Mouse (Mus musculus): ENCODE results near the gene Gm14214. TPM values are rescaled to one million over a fixed set of nuclear protein-coding genes. Genes with fewer than 3 reads are reported as not detected.

The Gm14214 gene
- not detected in 2 replicates for total RNA-seq (2017)

DNA sequence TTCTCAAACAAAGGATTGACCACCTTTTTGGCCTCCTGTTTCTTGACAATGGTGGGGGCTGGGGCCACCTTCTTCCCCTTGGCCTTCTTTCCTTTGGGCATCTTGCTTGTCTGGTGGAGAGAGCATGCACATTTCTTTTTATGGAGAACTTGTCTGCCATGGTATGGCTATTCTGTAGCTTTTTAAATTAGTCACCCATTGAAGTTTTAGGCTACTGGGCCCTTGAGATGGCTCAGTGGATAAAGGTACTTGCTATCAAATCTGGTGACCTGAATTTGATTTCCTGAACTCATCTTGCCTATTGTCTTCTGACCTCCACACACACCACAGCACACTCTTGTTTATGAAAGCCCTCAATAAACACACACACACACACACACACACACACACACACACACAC is at the start of gene Gm14214:
Gene Gm14214 (minus strand): TSS at position 101 of the 400 bp plus-strand sequence.
- no peak for ATAC-seq (replicated peaks; ENCODE audit: low read depth, poor library complexity, severe bottlenecking)

DNA sequence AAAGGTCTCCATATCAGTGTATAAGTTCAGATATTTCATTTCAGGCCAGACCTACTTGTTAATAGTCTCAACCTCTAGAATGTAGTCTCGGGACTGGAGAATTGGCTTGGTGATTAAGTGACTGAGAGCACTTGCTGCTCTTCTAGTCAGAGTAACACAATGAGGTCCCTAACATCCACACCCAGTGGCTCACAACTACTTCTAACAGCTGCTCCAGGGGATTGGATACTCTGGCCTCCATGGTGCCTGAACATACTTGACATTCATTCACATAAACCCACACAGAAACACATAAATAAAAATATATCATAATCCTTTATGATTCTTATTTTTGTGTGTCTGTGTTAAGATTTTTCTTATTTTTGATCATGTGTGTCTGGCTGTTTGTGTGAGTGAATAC is 48.8 kb upstream of the Gm14214 start:
- ATAC-seq (replicated peaks; ENCODE audit: low read depth, poor library complexity, severe bottlenecking), result no peak

DNA sequence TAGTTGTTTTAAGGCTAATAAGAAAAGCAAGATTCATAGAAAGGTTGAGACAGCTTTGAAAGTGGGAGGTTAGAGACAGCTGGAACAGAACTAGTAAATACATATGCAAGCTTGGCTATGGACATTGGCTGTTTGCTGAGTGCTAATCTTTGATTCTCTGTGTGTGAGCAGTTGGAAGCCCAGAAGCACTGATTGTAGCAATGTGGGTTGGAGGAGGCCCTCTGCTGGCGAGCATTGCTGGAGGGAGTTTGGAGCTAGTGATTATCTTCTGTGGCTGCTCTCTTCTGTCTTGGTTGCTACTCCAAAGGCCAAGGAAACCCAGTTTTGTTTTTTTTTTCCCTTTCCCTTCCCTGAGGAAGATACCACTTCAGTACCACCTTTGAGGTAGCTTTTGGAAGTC is 48.0 kb upstream of the Gm14214 start:
- 0 out of 2 replicates have a peak, but pooled peaks have one; percentile 52 for ATAC-seq (replicated peaks; ENCODE audit: low read depth, poor library complexity, severe bottlenecking)

DNA sequence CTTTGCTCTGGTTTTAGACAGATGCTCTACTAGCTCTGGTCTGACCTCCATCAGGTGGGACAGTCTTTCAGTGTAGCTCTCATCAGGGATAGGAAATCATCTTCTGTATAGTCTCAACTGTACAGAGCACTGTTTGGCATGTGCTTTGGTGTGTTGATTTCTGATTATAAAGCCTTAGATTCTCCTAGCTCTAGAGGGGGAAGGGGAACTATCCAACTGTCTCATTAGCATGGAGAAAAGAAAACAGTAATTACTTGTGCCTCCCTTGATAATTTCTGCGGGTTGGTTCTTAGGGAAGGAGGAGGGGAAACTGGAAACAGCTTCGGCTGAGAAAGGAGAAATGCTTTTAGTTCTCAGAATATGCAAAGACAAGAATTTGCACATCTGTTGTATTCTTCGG is 47.3 kb upstream of the Gm14214 start:
- ATAC-seq (replicated peaks; ENCODE audit: low read depth, poor library complexity, severe bottlenecking), result no peak

DNA sequence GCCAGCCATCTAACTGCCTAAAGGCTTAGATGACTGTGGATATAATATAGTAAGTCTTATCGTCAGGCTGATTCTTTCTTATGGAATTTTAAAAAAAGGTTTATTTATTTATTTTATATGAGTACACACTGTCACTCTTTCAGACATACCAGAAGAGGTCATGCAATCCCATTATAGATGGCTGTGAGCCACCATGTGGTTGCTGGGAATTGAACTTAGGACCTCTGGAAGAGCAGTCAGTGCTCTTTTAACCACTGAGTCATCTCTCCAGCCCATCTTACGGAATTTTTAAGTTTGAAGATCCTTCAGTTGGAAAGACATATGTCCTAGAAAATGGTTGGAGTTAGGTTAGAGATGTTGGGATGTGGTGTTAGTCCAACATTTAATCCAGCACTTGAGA is 43.6 kb upstream of the Gm14214 start:
- no peak for ATAC-seq (replicated peaks; ENCODE audit: low read depth, poor library complexity, severe bottlenecking)

DNA sequence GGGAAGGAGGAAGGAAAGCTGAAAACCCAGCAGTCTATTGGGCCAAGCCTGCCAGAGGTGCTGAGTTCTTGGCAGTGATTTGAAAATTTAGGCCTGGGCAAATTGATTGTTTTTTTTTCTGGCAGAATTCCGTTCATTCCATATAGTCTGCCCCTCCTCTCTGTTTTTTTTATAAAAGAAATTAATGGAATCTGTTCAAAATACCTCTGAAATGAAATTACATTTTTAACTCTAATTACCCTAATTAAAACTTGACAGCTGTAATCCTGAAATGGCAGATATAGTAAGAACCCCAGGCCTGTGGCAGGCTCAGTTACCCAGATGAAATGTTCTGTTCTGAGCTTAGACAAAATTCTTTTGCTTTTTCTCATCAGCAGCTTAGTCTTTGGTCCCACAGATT is 41.0 kb upstream of the Gm14214 start:
- ATAC-seq (replicated peaks; ENCODE audit: low read depth, poor library complexity, severe bottlenecking), result no peak

DNA sequence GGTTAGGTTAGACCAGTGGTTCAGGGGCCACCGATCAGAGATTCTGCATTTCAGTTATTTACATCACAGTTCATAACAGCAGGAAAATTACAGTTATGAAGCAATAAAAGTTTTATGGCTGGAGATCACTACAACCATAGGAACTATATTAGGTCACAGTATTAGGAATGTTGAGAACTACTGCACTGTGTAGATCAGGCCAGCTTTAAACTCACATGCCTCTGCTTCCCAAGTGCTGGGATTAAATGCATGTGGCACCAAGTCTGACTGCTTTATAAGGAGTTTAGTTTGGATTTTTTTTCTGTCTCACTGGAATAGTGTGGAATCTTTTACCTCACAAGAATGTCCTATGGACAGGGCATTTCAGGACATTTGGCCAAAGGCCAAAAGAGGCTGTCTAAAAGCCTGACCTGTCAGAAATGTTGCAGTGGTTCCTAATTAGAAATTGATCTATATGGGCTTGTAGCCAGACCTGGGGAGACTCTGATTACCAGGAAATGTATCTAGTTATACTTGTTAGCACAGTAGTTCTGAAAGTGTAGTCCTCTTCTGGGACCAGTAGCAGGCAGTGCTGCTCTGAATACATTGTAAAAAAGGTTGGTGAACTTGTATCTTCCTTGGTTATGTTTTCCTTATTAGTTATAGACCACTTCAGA is 39.4 kb upstream of the Gm14214 start:
- no peak for ATAC-seq (replicated peaks; ENCODE audit: low read depth, poor library complexity, severe bottlenecking)

DNA sequence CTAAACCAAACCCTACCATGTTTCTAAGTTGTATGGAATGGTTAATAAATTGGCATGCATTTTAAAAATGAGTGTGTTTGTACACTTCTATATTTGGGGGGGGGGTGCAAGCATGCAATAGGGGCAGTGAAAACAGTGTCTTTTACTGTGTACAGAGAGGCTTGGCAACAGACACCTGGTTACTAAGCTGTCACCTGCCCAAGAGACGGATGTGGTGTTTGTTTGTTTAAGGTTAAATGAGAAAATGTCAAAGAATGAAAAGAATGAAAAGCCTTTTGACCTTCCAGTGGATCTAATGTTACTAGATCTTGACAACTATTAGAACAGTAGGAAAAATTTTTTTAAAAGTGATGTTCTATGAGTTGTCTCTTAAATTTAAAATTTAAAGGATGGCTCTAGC is 37.9 kb upstream of the Gm14214 start:
- no peak for ATAC-seq (replicated peaks; ENCODE audit: low read depth, poor library complexity, severe bottlenecking)

DNA sequence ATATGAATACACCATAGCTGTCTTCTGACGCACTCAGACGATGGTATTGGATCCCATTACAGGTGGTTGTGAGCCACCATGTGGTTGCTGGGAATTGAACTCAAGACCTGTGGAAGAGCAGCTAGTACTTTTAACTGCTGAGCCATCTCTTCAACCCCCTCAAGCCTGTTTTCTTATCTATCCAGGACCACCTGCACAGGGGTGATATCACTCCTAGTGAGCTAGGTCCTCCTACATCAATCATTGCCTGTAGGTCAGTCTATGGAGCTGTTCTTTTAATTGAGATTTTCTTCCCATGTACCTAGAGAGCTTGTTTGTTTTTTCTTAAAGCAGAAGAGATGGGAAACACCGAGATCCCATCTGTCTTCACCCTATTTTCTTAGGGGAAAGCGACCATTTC is 34.0 kb upstream of the Gm14214 start:
- no peak for ATAC-seq (replicated peaks; ENCODE audit: low read depth, poor library complexity, severe bottlenecking)

DNA sequence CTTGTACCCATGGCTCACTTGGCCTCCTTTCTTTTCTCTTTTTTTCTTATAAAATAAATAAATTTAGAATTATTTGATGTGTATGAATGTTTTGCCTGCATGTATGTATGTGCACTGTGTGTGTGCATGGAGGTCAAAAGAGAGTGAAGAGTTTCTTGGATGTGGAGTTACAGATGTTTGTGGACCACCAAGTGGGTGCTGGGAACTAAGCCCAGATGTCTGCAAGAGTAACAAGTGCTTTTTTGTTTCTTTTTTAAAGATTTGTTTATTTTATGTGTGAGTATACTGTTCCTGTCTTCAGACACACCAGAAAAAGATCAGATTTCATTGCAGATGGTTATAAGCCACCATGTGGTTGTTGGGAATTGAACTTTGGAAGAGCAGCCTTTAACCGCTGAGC is 33.5 kb upstream of the Gm14214 start:
- no peak for ATAC-seq (replicated peaks; ENCODE audit: low read depth, poor library complexity, severe bottlenecking)

DNA sequence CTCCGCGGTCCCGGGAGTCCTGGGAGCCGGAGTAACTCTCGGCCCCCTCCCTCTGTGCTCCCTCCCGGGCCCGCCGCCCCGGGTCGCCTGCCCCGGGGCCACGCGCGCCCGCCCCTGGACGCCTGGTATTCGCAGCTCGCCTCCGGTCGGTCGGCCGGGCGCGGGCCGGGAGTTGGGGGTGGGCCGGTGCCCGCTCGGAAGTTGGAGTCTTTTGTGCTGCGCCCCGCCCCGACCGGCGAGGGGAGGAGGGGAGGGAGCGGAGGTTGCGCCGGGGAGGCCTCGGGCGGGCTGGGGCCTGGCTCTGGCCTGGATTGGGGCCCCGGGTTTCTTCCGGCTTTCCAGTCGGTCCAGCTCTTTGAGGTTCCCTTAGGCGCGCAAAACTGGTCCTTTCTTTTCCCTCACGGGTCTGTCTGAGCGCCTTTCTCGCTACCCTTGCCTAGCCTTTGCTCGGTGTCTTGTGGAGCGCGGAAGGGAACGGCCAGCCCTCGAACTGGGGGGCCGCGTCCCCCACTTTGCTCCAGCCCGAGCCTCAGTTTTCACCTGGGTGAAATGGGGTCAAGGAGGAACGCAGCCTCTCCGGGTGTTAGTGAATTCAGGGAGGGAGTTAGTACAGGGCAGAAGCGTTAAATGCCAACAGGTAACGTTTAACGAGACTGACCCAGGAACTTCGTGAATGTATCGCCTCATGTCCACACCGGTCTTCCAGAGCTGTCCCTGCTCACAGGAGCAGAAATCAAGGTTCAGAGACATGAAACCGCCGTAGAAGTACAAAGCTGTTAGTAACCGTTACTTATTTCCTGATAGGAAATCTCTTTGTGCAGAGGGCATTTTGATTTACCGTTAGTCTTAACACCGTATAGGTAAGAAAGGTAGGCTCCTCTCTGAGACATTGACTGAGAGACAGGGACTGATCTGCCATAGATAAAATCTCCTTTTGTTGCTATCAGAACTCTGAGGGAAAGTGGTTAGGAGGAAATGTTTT is 22.1 kb upstream of the Gm14214 start:
- peak; percentile 24; the same call in 1 of the 2 replicates for ATAC-seq (replicated peaks; ENCODE audit: low read depth, poor library complexity, severe bottlenecking)

DNA sequence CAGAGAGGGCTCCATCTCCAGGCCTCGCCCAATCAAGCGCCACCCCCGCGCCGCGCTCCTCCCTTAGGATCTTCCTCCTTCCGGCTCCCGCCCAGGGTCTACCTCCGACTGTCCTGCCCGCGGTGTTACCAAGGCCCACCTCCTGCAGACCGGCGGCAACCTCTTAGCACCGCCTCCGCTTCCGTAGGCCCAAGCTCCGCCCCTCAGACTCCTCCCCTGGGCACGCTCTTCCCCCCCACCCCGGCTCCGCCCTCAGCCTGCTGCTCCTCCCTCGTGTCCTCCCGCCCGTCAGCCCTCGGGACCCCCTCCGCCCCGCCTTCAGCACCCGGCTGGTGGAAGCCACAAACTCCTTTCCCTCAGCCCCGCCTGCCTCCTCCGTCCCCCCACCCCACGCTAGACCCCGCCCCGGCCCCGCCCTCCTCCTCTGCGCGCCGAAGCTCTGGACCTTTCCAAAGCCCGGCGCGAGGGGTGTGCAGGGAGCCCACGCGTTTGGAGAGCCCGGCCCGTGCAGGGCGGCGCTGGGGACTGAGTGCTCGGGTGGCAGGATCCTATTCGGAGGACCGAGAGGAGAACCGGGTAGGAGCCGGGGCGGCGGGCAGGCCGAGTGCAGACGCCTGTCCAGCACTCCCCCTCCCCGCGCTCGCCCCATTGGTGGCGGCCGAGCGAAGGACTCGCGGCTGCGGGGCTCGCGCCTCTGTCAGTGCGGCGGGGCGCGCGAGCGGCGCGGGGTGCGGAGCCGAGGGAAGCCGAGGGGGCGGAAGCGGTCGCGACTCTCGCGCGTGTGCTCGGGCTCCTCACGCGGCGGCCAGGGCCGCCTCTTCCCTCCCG is 21.0 kb upstream of the Gm14214 start, which contains the start of the genes Raly and a:
Gene Raly (plus strand): TSS at position 441 of the 828 bp plus-strand sequence.
Gene a (plus strand): TSS at position 747 of the 828 bp plus-strand sequence.
- peak; percentile 90 for ATAC-seq (replicated peaks; ENCODE audit: low read depth, poor library complexity, severe bottlenecking)

DNA sequence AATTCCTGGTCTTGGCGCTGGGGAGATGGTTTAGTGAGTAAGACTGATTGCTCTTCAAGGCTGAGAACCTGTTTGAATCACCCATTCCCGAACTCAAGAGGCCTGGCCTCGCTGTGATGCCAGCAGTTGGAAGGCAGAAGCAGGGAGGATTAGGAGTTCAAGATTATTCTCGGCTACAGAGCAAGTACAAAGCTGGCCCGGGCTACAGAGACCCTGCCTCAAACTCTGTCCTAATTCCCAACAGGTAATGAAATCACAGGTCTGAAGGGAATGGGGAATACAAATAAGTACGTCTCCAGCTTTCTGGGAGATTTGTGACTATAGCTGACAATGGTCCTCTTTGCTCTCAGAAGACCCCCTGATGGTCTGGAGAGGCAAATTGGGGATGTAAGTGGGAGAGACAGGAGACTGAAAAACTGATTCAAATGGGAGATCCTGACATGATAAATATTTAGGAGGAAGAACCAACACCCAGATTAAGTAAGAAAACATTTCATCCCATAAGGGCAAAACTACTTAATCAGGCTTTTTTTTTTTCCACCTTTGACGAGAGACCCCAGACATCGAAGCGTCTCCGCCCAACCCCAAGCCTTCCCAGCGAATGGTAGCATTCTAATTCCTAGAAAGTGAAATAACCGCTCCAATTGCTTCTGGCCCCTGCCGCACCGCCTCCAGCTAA is 20.3 kb upstream of the Gm14214 start:
- ATAC-seq (replicated peaks; ENCODE audit: low read depth, poor library complexity, severe bottlenecking), result no peak

DNA sequence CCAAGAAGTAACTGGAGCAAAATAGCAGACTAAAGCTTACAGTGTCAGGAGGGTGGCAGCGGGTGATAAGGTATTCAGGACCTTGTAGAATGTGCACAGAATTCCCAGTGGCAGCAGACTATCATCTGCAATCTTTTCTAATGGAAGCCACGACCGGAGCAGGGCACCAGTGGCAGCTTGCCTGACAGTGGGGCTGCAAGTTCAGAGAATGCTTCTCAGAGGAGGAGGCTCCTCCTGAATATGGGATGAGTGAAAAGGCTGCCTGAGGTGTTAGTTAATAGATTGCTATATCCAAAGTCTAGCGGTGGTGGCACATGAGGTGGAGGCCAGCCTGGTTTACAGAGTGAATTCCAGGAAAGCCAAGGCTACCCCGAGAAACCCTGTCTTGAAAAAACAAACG is 19.6 kb upstream of the Gm14214 start:
- ATAC-seq (replicated peaks; ENCODE audit: low read depth, poor library complexity, severe bottlenecking), result no peak

DNA sequence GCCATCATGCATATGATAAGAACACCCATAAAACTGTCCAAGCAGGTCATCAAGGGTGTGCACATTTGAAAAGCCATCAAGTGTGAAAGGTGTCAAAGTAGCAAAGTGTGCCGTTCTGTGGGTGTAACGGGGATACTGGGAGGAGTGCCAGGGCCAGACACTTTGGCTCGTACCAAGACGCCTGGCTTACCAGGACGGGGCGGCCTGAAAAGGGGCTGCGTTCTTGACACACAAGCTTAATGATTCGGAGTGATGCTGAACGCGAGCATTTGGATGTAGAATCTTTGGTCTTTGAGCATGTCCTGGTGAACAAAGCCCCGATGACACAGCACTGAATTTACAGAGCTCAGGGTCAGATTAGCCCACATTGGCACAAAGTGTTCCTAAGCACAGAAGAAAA is 16.9 kb upstream of the Gm14214 start:
- ATAC-seq (replicated peaks; ENCODE audit: low read depth, poor library complexity, severe bottlenecking), result no peak

DNA sequence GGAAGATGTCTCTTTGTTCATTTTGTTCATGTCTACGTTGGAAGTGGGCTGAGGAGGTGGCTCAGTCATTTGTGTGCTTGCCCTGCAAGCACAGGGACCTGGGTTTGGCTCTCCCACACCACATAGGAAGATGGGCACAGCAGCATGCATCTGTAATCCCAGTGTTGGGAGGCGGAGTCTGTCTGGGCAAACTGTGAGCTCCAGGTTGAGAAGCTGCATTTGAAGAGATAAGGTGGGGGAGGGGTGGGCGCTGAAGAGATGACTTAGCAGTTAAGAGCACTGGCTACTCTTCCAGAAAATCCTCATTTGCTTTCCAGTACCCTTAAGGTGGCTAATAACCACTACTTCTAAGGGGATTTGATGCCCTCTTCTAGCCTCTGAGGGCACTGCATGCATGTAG is 16.4 kb upstream of the Gm14214 start:
- no peak for ATAC-seq (replicated peaks; ENCODE audit: low read depth, poor library complexity, severe bottlenecking)

DNA sequence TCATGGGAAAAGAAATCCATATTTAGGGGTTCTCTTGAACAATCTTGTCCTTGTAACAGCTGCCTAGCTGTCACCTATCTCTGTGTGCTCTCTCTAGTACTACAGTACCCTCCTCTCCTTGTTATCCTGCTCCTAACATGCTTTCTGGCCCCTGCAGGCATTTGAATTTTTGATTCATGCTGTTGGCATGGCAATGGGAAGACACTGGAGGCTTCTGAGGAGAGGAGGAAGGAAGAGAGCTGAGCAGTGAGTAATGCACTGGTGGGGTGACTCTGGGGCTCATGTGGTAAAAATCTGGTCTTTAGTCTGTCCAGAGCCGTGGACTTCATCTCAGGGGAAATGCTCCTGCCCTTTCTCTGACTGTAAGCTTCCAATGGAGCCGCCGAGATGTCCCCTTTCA is 15.5 kb upstream of the Gm14214 start:
- ATAC-seq (replicated peaks; ENCODE audit: low read depth, poor library complexity, severe bottlenecking), result no peak

DNA sequence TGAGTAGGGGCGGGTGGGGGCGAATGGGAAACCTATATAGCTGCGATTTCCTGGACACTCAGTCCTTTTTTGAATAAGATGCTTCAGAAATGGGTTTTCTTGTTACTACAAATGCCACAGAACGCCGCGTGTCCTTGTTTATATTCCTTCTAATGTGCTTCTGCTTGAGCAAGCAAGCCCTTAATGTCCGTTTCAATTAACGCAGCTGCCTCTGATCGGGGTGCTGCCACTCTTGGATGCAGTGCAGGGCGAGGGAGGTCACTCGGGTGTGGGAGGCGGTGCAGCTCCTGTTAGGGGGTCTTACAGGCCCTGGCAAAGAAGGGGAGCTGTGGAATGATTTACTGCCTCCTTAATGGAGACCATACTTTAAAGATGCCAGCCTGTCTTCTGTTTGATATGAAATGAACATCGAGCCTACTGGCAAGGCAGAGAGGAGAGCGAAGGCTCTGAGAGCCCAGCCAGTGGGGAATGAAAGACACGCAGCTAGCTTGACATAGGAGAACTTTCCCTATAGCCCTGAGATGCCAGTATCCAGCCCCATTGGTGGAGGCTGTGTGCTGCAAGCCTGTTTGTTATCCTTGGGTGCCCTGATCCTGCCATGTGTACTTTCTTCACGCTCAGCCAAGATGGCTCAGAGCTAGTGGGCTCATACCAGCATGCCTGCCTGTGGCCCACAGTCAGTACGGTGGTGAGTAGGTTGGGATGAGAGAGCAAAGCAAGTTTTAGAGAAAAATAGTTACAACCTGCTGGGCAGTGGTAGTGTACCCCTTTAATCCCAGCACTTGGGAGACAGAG is 13.2 kb upstream of the Gm14214 start:
- ATAC-seq (replicated peaks; ENCODE audit: low read depth, poor library complexity, severe bottlenecking), result no peak

DNA sequence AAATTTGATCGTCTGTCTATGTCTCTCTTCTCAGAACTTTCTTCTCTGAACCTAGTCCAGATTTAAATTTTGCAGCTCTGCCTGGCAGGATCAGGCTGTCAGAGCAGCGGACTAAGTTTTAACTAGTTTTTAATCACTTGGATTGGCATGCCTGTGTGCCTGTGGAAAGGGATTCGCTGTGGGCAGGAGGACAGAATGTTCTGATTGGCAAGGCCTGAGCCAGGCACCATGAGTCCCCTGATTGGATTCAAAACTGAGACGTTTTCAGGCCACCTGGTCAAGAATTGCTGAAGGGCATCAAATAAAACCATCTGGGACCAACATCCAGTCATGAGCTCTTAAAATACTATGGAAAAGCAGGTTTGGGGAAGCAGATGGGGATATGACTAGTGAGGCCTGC is 12.5 kb upstream of the Gm14214 start:
- ATAC-seq (replicated peaks; ENCODE audit: low read depth, poor library complexity, severe bottlenecking), result no peak

Measured in common myeloid progenitor, adult 5-6 weeks (primary cell).